Mouse (Mus musculus) forebrain, embryonic 11.5 days (tissue): ENCODE results near the gene Zfp672. TPM values are rescaled to one million over a fixed set of nuclear protein-coding genes. Genes with fewer than 3 reads are reported as not detected.

Experiments used
- ATAC-seq: fragments of 200-750 bp; cut with Nextera tagmentation; replicated peaks from 2 replicates; pipeline ENCODE4 v1.8.0; 2017; ENCODE audit warnings: moderate TSS enrichment; ENCODE audit not compliant: low FRiP score
- DNase-seq: peaks from one replicate; pipeline ENCODE4 v3.0.0-alpha.2; 2017; ENCODE audit warnings: low spot score
- H3K27ac ChIP-seq: fragments of 300-500 bp; sonication (generic); 2 replicates; pipeline ENCODE4 v1.5.1; 2014; ENCODE audit warnings: low read depth, low read length
- H3K27me3 ChIP-seq: fragments of 300-500 bp; sonication (generic); 2 replicates; pipeline ENCODE4 v1.6.1; 2014; ENCODE audit warnings: mild to moderate bottlenecking, low read length, mixed read lengths; ENCODE audit not compliant: control insufficient read depth, insufficient read depth
- H3K36me3 ChIP-seq: fragments of 300-500 bp; sonication (generic); 2 replicates; pipeline ENCODE4 v1.6.1; 2014; ENCODE audit warnings: mild to moderate bottlenecking, low read length, moderate library complexity, mixed read lengths; ENCODE audit not compliant: control insufficient read depth, insufficient read depth
- H3K4me1 ChIP-seq: fragments of 300-500 bp; sonication (generic); replicated peaks from 2 replicates; pipeline ENCODE4 v1.6.1; 2014; ENCODE audit warnings: low read length, mixed read lengths; ENCODE audit not compliant: control insufficient read depth, insufficient read depth
- H3K4me2 ChIP-seq: fragments of 300-500 bp; sonication (generic); 2 replicates; pipeline ENCODE4 v1.6.1; 2014; ENCODE audit warnings: low read depth, mild to moderate bottlenecking, low read length, moderate library complexity, mixed read lengths; ENCODE audit not compliant: severe bottlenecking
- H3K4me3 ChIP-seq: fragments of 300-500 bp; sonication (generic); 2 replicates; pipeline ENCODE4 v1.5.1; 2014; ENCODE audit warnings: low read depth, low read length
- H3K9ac ChIP-seq: fragments of 300-500 bp; sonication (generic); 2 replicates; pipeline ENCODE4 v1.6.1; 2014; ENCODE audit warnings: low read length
- H3K9me3 ChIP-seq: fragments of 300-500 bp; sonication (generic); 2 replicates; pipeline ENCODE4 v1.6.1; 2016; ENCODE audit warnings: low read length, mixed read lengths; ENCODE audit not compliant: control insufficient read depth
- WGBS: fragments of 180-500 bp; shearing (Covaris S2); extraction: QIAGEN DNeasy Blood & Tissue Kit; methylation state at CpG from one replicate; pipeline ENCODE4 v1.1.7; 2014; 5-methylcytosine and 5-hydroxymethylcytosine counted together
- polyA plus RNA-seq: library from polyadenylated mRNA; unstranded; fragments of >200 nt; fragmentation: Nextera tagmentation; extraction: Ambion mirVana; gene quantifications from 2 replicates; pipeline ENCODE4 v1.2.1, GENCODE M21; 2014

The Zfp672 gene
- polyA plus RNA-seq, 1 experiment from 2014 or later = 33.2 TPM

DNA sequence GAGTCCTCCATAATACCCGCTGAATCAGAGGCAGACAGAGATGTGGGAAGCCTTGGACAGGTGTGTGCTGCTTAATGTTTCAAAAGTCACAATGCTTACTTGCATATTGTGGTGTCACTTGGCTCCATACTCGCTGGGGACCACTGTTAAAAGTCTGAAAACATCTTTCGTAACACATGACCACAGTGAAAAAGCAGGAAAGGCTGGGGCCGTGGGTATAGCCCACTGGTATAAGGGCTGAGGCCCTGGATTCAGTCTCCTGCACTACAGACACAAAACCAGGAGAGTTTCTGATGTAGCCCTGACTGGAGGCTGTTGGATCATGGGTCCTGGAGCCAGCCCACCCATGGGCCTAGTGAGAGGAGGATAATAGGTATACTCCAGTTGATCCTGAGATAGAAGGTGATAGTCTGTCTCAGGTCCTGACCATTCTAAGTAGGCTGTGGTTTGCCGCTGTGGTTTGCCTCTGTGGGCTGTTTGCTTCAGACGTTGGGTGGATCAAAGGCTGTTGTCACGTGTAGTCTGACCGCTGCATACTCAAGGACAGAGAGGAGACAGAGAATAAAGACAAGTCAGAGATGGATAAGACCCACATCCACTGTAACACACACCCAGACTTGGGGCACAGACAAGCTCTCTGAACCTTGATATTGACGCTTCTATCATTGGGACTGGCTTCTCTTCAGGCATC, 40.0 kb downstream of the Zfp672 start:
- DNase-seq (no peak), ATAC-seq (no peak)
- H3K4me3 ChIP-seq = no peak overlapping the region
- no peaks in the 10 kb centered on the region for H3K27me3 ChIP-seq
- H3K4me2 ChIP-seq = no peak overlapping the region
- H3K27ac ChIP-seq = no peak overlapping the region
- WGBS = 81% methylated on average over 9 of the region's 9 CpGs
- no peaks in the 10 kb centered on the region for H3K4me1 ChIP-seq
- H3K9ac ChIP-seq = no peak overlapping the region
- H3K9me3 ChIP-seq = no peaks in the 10 kb centered on the region
- no peaks in the 10 kb centered on the region for H3K36me3 ChIP-seq

DNA sequence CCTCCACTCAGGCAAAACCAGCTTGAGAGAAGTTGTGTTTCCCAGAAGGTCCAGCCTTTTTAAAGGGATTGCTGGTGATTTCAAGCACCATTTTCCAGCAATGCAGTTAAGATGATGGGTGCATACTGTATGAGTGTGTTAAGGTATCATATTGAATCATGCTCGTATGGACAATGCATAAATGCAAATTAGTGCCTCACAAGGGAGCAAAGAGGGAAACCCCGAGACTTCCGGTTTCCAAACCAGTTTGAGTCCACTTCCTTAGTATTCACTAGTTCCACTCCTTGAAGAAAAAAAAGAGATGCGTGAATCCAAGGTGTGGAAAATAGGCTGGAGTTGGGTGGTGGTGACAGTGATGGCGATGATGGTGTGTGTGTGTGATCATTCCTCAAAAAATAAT, 47.6 kb downstream of the Zfp672 start:
- DNase-seq = no peak
- no peak for ATAC-seq

DNA sequence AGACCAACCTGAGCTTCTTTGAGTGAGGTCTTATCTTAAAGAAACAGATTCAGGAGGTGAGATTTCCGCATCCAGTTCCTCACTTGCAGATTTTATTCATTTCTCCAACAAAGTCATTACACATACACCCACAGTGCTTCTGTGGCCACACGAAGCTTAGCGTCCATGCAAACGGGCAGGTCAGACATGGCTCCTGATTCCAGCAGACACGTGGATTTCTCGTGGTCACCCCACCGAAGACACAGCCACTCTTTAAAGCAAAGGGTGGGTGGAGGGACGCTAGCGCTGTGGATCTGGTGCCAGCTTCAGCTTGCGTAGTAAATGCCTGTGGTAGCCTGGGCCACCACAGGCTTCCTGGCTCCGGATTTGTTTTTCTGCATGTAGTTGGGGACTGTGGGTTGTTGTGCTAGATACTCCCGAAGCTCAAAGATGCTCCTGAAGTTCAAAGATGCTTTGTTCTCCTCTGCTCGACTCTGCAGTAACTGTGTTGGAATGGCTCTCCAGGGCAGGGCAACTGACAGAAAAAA, 48.1 kb downstream of the Zfp672 start:
- DNase-seq = no peak
- H3K9me3 ChIP-seq = no peaks in the 10 kb centered on the region
- WGBS = 88% methylated on average over 13 of the region's 13 CpGs
- H3K36me3 ChIP-seq = no peaks in the 10 kb centered on the region
- H3K4me1 ChIP-seq = no peaks in the 10 kb centered on the region
- H3K27ac ChIP-seq = no peak overlapping the region
- no peak overlapping the region for H3K4me2 ChIP-seq
- H3K27me3 ChIP-seq = no peaks in the 10 kb centered on the region
- no peak overlapping the region for H3K4me3 ChIP-seq
- ATAC-seq = no peak
- no peak overlapping the region for H3K9ac ChIP-seq

More for the DNA sequence above, 47.6 kb downstream of the Zfp672 start:
- no peaks in the 10 kb centered on the region for H3K4me1 ChIP-seq
- H3K9me3 ChIP-seq = no peaks in the 10 kb centered on the region
- H3K4me3 ChIP-seq = no peak overlapping the region
- H3K9ac ChIP-seq = no peak overlapping the region
- H3K27me3 ChIP-seq = no peaks in the 10 kb centered on the region
- 81% methylated on average over 5 of the region's 5 CpGs for WGBS
- no peak overlapping the region for H3K27ac ChIP-seq
- no peaks in the 10 kb centered on the region for H3K36me3 ChIP-seq
- no peak overlapping the region for H3K4me2 ChIP-seq

DNA sequence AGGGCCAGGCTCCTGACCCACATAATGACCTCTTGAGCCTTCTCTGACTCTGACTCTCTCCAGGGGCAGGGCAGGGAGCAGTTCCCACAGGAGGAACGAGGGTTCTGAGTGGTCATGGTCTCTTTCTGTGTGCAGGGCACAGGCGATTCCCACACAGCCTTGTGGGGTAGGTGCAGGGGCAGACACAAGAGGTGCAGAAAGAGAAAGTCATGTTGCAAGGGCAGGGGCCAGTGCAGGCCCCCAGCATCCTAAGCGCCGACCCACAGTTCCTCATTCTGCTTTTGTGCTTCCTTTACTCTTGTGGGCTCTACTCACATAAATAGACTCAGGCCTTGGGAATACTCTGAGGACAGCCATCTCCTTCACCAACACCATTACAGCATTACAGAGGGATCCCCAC, 54.4 kb downstream of the Zfp672 start:
- DNase-seq (no peak), ATAC-seq (no peak)
- no peak overlapping the region for H3K27ac ChIP-seq
- no peak overlapping the region for H3K4me3 ChIP-seq
- H3K9me3 ChIP-seq = no peaks in the 10 kb centered on the region
- 68% methylated on average over 4 of the region's 4 CpGs for WGBS
- no peak overlapping the region for H3K9ac ChIP-seq
- no peaks in the 10 kb centered on the region for H3K4me1 ChIP-seq
- no peaks in the 10 kb centered on the region for H3K27me3 ChIP-seq
- no peak overlapping the region for H3K4me2 ChIP-seq
- no peaks in the 10 kb centered on the region for H3K36me3 ChIP-seq

DNA sequence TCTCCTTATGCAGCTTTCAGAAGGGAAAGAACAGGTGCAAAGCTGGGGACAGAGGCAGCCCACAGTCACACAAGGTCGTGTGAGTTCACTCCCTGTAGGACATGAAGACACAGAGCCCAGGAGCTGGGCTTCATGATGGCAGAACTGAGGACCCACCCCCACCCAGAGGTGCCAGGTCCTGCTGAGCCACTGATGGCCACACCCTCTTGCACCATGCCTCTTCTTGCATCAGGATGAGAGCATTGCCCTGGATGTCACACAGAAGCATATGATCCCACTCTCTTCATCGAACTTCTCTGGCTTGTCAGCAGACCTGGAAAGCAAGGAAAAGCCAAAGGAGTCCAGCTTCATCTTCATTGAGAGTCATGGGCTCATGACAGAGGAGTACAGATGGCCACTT, 55.6 kb downstream of the Zfp672 start, which contains the start of gene 4930438A08Rik:
TSS of gene 4930438A08Rik (plus strand) at position 228 of the 400 bp plus-strand sequence.
- H3K27ac ChIP-seq = no peak within 1 kb of the TSS
- ATAC-seq = no peak
- no peaks in the 10 kb centered on the region for H3K4me1 ChIP-seq
- DNase-seq = no peak
- H3K4me2 ChIP-seq = no peak within 1 kb of the TSS
- no peaks in the 10 kb centered on the region for H3K9me3 ChIP-seq
- no peaks in the 10 kb centered on the region for H3K36me3 ChIP-seq
- no peaks in the 10 kb centered on the region for H3K27me3 ChIP-seq
- WGBS = 61% methylated on average over 2 of the region's 2 CpGs
- H3K4me3 ChIP-seq = no peak within 1 kb of the TSS
- no peak within 1 kb of the TSS for H3K9ac ChIP-seq

DNA sequence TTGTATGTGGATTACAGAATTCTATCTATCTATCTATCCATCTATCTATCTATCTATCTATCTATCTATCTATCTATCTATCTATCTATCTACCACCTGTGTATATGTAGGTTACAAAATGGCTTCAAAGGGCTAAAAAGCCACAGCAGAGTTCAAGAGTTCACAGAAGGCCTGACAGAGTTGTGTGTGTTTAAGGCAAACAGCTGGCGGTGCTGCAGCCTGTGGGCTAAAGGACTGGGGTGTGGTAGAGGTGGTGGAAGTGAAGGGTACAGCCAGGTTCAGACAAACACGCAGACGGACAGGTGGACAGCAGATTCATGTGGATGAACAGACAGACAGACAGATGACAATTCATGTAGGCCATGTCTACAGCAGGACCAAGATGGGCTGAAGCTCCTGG, 61.9 kb downstream of the Zfp672 start:
- Histone ChIP-seq H3K27ac (no peak overlapping the region), H3K36me3 (no peaks in the 10 kb centered on the region), H3K4me2 (no peak overlapping the region), H3K9me3 (no peaks in the 10 kb centered on the region), H3K27me3 (no peaks in the 10 kb centered on the region), H3K9ac (no peak overlapping the region), H3K4me3 (no peak overlapping the region), H3K4me1 (no peaks in the 10 kb centered on the region)
- ATAC-seq (no peak), DNase-seq (no peak)
- WGBS = 78% methylated on average over 3 of the region's 3 CpGs

Other genes starting within 250 kb of the Zfp672 start
- not detected in 2 replicates for gene Gm12248, start 237.2 kb downstream of the Zfp672 start, polyA plus RNA-seq
- gene Cnot8, start 226.2 kb downstream of the Zfp672 start, polyA plus RNA-seq = 95.8 and 103 TPM in 2 replicates
- gene Gemin5, start 161.8 kb downstream of the Zfp672 start, polyA plus RNA-seq = 27.4 and 27.7 TPM in 2 replicates
- 119 TPM in 2 replicates for gene Mrpl22, start 158.7 kb downstream of the Zfp672 start, polyA plus RNA-seq
- gene Igtp, start 130.8 kb downstream of the Zfp672 start, polyA plus RNA-seq = 2.0 and 2.3 TPM in 2 replicates
- 0.28 and 0.47 TPM in 2 replicates for gene Irgm2, start 130.7 kb downstream of the Zfp672 start, polyA plus RNA-seq
- 0.08 TPM in 1 of 2 replicates, not detected in the other for gene 4930438A08Rik, start 55.5 kb downstream of the Zfp672 start, polyA plus RNA-seq
- gene Zfp692, start 23.3 kb downstream of the Zfp672 start, polyA plus RNA-seq = 17.4 and 20.0 TPM in 2 replicates
- gene Sh3bp5l, start 385 bp upstream of the Zfp672 start, polyA plus RNA-seq = 36.7 and 41.0 TPM in 2 replicates
- not detected in 2 replicates for gene Lypd8, start 48.7 kb upstream of the Zfp672 start, polyA plus RNA-seq
- not detected in 2 replicates for gene 1810065E05Rik, start 90.8 kb upstream of the Zfp672 start, polyA plus RNA-seq
- not detected in 2 replicates for gene Gm12253, start 102.2 kb upstream of the Zfp672 start, polyA plus RNA-seq
- not detected in 2 replicates for gene Lypd9, start 122.6 kb upstream of the Zfp672 start, polyA plus RNA-seq
- gene Olfr30, start 131.9 kb upstream of the Zfp672 start, polyA plus RNA-seq = not detected in 2 replicates
- gene Olfr332, start 162.2 kb upstream of the Zfp672 start, polyA plus RNA-seq = not detected in 2 replicates
- gene Olfr331, start 172.2 kb upstream of the Zfp672 start, polyA plus RNA-seq = not detected in 2 replicates
- gene Olfr330, start 204.5 kb upstream of the Zfp672 start, polyA plus RNA-seq = not detected in 2 replicates
- not detected in 2 replicates for gene Olfr329-ps, start 216.1 kb upstream of the Zfp672 start, polyA plus RNA-seq
- 0.07 and 0.12 TPM in 2 replicates for gene Olfr328, start 225.3 kb upstream of the Zfp672 start, polyA plus RNA-seq
- not detected in 2 replicates for gene Olfr224, start 240.2 kb upstream of the Zfp672 start, polyA plus RNA-seq
- not detected in 2 replicates for gene Olfr325, start 247.4 kb upstream of the Zfp672 start, polyA plus RNA-seq